Mouse (Mus musculus): Measurements from ENCODE around the gene Slc37a2. TPM values are rescaled to one million over a fixed set of nuclear protein-coding genes. Genes with fewer than 3 reads are reported as not detected.
"Not testable (repeated sequence)": the region's sequence is repeated elsewhere in the genome, so short reads cannot be mapped to it uniquely, and the experiment has no call there.

The Slc37a2 gene
- 0.81 and 1.6 TPM in 2 replicates for polyA plus RNA-seq (2015; fragmentation: Nextera tagmentation; extraction: Ambion mirVana)

DNA sequence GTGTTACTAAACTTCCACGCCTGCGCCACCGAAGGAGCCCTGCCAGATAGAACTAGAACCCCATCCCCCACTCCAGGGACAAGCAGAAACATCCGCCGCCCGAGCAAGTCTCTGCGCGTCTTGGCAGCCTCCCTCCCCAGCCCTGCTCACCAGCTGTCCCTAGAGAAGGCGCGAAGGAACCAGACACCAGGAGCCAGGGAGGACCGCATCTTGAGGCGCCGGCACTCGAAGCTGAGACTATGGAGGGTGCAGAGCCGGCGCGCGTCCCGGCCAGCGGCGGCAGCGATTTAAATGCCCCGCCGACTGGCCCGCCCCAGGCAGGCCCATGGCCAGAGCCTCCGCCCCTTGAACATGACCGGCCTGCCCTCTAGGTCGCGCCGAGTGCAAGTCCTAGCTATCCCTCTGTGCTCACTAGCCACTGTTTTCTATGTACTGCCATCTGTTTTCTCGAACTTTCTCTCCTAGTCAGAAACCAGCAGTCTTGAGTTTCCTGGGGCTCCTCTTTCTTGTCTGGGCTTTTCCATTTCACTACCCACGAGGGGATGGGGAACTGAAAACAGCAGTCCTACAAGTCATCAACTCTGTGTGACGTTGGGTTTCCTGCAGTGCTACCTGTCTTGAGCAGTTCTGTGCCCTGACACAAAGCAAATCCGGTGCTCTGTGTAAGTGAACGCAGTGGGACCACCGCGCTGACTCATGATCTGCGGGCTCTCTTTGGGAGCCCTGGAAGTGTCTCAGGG is at the start of gene Slc37a2:
Gene Slc37a2 (minus strand): TSS at position 590 of the 740 bp plus-strand sequence.
- H3K9ac ChIP-seq = peak within 1 kb of the TSS; percentile 41
- H3K36me3 ChIP-seq (replicated peaks) = no peaks in the 10 kb centered on the region
- H3K4me3 ChIP-seq = peak within 1 kb of the TSS; percentile 41
- H3K27ac ChIP-seq = no peak within 1 kb of the TSS
- H3K9me3 ChIP-seq = no peaks in the 10 kb centered on the region
- H3K4me2 ChIP-seq = peak within 1 kb of the TSS; percentile 90
- 3% methylated on average over 38 of the region's 38 CpGs for WGBS
- peaks cover 13% of the 10 kb centered on the region; the same call in 1 of the 2 replicates for H3K27me3 ChIP-seq (replicated peaks)
- ATAC-seq (replicated peaks) = peak; percentile 78
- H3K4me1 ChIP-seq = peaks cover 14% of the 10 kb centered on the region

DNA sequence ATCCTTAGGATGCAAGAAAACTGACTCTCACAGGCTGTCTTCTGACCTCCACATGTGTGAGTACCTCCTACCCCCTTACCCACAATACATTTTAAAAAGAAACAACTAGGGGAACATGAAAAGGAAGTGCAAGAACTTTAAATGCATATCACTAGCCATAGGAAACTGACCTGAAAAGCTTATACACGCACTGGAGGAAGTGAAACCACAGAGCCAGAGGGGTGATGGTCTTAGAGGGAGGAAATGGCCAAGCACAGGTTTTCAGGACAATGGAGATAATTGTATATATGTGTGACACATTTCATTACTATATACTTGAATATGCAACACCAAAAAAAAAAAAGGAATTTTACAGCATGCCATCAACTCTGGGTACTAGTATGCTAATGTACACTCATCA is 46.2 kb upstream of the Slc37a2 start:
- H3K36me3 ChIP-seq (replicated peaks) = no peaks in the 10 kb centered on the region
- H3K27ac ChIP-seq = no peak overlapping the region
- H3K9ac ChIP-seq = no peak overlapping the region
- H3K4me2 ChIP-seq = no peak overlapping the region
- no peak for ATAC-seq (replicated peaks)
- no peak overlapping the region for H3K4me3 ChIP-seq
- no peaks in the 10 kb centered on the region for H3K9me3 ChIP-seq
- H3K27me3 ChIP-seq (replicated peaks) = no peaks in the 10 kb centered on the region
- WGBS = 88% methylated on average over 1 of the region's 1 CpGs
- H3K4me1 ChIP-seq = no peaks in the 10 kb centered on the region

DNA sequence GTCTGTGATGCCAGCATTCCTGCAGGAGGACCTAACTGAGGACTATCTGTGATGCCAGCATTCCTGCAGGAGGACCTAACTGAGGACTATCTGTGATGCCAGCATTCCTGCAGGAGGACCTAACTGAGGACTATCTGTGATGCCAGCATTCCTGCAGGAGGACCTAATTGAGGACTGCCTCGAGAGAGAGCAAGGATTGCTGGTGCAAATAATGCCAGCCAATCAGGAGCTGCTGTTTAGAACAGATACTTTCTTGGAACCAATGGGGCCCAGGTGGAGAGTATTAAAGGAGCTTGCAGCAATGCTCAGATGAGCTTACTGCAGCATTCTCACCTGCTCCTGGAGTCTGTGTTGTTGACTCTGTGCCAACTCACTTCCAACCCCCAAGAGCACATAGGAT is 45.0 kb upstream of the Slc37a2 start:
- not testable (repeated sequence) for H3K9me3 ChIP-seq; H3K9ac ChIP-seq; H3K36me3 ChIP-seq (replicated peaks); H3K27me3 ChIP-seq (replicated peaks); H3K27ac ChIP-seq; H3K4me2 ChIP-seq; H3K4me3 ChIP-seq; ATAC-seq (replicated peaks); H3K4me1 ChIP-seq
- WGBS = 67% methylated on average over 1 of the region's 1 CpGs

DNA sequence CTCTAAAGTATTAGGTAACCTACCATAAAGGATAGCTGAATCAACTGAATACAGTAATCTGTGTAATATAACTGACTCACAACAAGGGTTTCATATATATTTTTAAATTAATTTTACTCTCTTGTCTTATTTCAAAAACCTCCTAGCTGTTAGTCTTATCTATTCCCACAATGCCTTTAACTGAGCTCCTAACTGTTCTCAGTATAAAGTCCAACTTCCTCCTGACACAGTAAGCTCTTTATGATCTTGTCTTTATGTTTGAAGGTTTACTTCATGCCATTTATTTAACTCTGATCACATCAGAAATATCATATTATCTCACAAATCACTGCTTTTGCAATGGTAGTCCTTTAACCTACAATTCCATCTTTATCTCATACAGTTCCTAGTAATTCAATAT is 40.0 kb upstream of the Slc37a2 start:
- no peaks in the 10 kb centered on the region for H3K36me3 ChIP-seq (replicated peaks)
- H3K27ac ChIP-seq = no peak overlapping the region
- H3K4me1 ChIP-seq = no peaks in the 10 kb centered on the region
- no peak overlapping the region for H3K9ac ChIP-seq
- no peak overlapping the region for H3K4me3 ChIP-seq
- H3K27me3 ChIP-seq (replicated peaks) = no peaks in the 10 kb centered on the region
- no peak for ATAC-seq (replicated peaks)
- no peaks in the 10 kb centered on the region for H3K9me3 ChIP-seq
- no peak overlapping the region for H3K4me2 ChIP-seq

DNA sequence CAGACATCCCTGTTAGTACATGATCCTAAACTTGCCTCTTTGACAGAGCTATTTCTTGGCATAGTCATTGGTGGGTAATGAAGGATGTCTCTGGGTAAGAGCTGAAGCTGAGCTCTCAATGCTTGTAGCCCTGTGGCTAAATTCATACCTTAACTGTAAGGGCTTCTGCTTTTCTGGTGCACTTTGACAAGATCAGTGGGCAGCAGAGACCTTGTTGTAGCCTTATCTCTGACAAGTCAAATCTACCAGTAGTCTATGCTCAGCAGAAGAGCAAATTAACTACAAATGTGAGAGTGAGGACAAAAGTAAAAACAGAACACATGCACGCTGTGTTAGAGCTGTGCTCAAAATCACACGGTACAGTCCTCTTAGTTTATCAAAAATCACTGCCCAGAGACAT is 11.1 kb upstream of the Slc37a2 start:
- Histone ChIP-seq H3K9ac (no peak overlapping the region), H3K4me2 (no peak overlapping the region), H3K4me1 (no peaks in the 10 kb centered on the region), H3K36me3 (replicated peaks) (no peaks in the 10 kb centered on the region), H3K27ac (no peak overlapping the region), H3K27me3 (replicated peaks) (no peaks in the 10 kb centered on the region), H3K9me3 (no peaks in the 10 kb centered on the region), H3K4me3 (no peak overlapping the region)
- no peak for ATAC-seq (replicated peaks)
- 88% methylated on average over 2 of the region's 2 CpGs for WGBS

DNA sequence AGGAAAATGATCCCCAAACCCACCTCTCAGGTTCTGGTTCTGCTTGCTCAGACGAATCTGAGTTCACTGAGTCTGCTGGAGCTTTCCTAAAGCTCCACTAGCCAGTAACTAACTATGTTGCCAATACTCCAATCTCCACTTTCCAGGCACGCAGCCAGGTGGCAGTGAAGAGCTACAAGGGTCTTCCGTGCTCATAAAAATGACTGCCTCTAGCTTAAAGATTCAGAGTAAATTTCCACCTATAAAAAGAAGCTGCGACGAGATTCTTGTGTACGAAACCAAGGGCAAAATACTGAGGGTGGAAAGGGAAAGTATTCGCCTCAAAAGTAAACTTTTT is 319 bp upstream of the Slc37a2 start:
- H3K9ac ChIP-seq = no peak overlapping the region
- 35% methylated on average over 7 of the region's 7 CpGs for WGBS
- H3K4me3 ChIP-seq = peak overlapping the region; percentile 41
- ATAC-seq (replicated peaks) = peak; percentile 83
- H3K27me3 ChIP-seq (replicated peaks) = peaks cover 13% of the 10 kb centered on the region; the same call in 1 of the 2 replicates
- no peak overlapping the region for H3K27ac ChIP-seq
- H3K4me1 ChIP-seq = peaks cover 14% of the 10 kb centered on the region
- H3K9me3 ChIP-seq = no peaks in the 10 kb centered on the region
- peak overlapping the region; percentile 90 for H3K4me2 ChIP-seq
- H3K36me3 ChIP-seq (replicated peaks) = no peaks in the 10 kb centered on the region

DNA sequence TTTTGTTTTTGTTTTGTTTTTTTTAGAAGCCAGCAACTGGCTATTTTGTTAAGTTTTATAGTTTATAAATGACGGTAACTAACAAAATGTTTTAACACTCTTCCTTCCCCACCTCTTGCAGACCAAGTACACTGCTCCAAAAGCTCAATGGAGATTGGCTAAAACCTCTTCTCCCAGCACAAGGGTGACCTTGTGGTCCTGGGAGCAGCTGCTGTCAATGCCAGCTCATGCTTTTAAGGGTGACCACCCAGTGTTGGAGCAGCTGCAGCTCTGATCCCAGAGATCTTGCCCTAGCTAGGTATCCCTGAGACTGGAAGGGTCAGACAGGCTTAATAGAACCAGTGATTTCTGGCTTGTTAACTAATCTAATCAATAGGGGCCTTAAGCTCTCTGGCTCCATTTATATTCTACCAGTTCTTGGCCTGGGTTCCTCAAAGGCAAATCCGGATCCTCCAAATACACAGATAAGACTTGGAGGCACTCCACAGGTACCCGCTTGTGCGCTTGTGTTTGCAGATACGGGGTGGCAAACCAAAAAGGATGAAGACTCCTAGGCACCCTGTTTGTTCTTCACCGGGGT is 917 bp downstream of the Slc37a2 start:
- Histone ChIP-seq H3K27me3 (replicated peaks) (peaks cover 13% of the 10 kb centered on the region; the same call in 1 of the 2 replicates), H3K36me3 (replicated peaks) (no peaks in the 10 kb centered on the region), H3K9ac (peak overlapping the region; percentile 41), H3K4me3 (peak overlapping the region; percentile 41), H3K27ac (no peak overlapping the region), H3K4me2 (peak overlapping the region; percentile 90), H3K9me3 (no peaks in the 10 kb centered on the region), H3K4me1 (peaks cover 14% of the 10 kb centered on the region)
- WGBS = 28% methylated on average over 6 of the region's 6 CpGs
- peak; percentile 17; the same call in 1 of the 2 replicates for ATAC-seq (replicated peaks)

DNA sequence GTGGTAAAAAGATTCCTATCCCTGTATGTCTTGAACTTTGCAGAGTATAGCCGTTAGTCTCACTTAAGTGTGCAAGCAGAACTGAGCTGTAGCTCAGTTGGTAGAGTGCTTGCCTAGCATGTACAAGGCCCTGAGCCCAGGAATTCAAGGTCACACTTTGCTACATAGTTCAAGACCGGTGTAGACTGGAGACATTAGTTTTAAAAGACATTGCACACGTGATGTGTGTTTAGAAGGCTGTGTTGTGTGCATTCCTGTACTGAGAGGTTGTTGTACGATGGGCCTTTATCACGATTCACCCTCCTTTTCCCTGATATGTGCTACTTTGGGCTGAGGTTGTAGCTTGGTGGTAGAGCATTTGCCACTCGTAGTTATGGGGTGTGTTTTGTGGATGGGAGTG is 4.9 kb downstream of the Slc37a2 start:
- Histone ChIP-seq H3K27ac (no peak overlapping the region), H3K9me3 (no peaks in the 10 kb centered on the region), H3K27me3 (replicated peaks) (peaks cover 9% of the 10 kb centered on the region; the same call in 1 of the 2 replicates), H3K36me3 (replicated peaks) (no peaks in the 10 kb centered on the region), H3K4me2 (no peak overlapping the region), H3K4me3 (no peak overlapping the region), H3K4me1 (peaks cover 12% of the 10 kb centered on the region), H3K9ac (no peak overlapping the region)
- no peak for ATAC-seq (replicated peaks)
- 94% methylated on average over 6 of the region's 6 CpGs for WGBS

DNA sequence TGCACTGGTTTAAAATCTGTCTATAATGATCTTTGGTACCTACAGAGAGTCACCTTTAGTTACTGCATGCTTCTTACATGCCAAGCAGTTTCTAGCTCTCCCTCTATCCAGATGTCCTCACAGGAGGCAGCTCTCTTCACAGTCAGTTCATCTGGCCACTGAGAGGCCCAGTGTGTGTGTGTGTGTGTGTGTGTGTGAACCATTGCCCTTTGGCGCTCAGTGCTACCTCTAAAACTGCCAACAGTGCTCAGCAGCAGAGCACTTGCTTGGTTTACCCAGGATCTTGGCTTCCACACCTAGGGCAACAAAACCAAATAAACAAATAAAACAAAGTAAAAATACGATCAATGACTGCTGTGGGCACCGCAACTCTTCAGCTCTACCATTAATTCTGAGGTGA is 5.6 kb downstream of the Slc37a2 start:
- H3K27ac ChIP-seq = no peak overlapping the region
- peaks cover 6% of the 10 kb centered on the region for H3K4me1 ChIP-seq
- no peak overlapping the region for H3K4me2 ChIP-seq
- no peak overlapping the region for H3K4me3 ChIP-seq
- peaks cover 5% of the 10 kb centered on the region; the same call in 1 of the 2 replicates for H3K27me3 ChIP-seq (replicated peaks)
- H3K9me3 ChIP-seq = no peaks in the 10 kb centered on the region
- WGBS = 90% methylated on average over 3 of the region's 3 CpGs
- no peaks in the 10 kb centered on the region for H3K36me3 ChIP-seq (replicated peaks)
- no peak overlapping the region for H3K9ac ChIP-seq
- no peak for ATAC-seq (replicated peaks)

DNA sequence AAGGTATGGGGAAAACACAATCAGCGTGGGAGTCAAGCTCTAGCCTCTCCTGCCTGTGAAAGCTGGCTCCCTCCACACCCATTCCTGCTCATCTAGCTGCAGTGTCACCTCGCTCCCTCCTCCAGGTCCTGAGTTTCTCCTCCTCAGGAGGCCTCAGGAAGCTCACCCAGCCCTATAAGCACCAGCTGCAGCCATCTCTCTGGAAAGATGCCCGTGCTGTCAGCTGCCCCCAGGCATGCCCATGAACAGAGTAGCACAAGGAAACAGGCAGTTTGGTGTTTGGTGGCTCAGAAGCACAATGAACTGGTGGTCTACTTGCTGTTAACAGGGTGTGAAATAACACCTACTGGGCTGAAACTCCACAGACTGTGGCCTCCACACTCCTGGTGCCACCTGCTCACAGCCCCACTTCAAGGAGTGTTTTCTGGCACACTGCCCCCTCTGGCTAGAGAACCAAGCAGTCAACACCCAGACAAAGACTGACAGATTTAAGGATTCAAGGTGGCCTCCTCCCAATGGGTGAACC is 7.1 kb downstream of the Slc37a2 start:
- Histone ChIP-seq H3K9me3 (no peaks in the 10 kb centered on the region), H3K27ac (no peak overlapping the region), H3K4me3 (no peak overlapping the region), H3K36me3 (replicated peaks) (no peaks in the 10 kb centered on the region), H3K27me3 (replicated peaks) (no peaks in the 10 kb centered on the region), H3K4me1 (no peaks in the 10 kb centered on the region), H3K9ac (no peak overlapping the region), H3K4me2 (no peak overlapping the region)
- 0 out of 2 replicates have a peak, but pooled peaks have one; percentile 34 for ATAC-seq (replicated peaks)
- 62% methylated on average over 3 of the region's 3 CpGs for WGBS

DNA sequence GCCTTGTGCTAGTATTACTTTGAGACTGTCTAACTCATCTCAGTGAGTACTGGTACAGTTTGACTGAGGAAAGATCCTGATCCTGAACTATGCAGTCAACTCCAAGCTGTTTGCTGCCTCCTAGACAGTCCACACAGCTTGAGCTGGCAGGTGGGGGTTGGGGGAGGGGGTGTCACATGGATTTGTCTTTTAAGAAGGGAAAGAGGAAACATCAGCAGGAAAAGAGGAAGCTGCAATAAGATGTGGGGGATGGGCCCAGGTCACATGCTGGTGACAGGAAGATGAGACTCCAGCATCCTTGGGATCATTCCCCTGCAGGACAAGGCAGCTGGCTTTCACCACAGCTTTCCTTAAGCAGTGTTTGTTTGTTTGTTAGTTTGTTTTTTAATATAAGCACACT is 8.1 kb downstream of the Slc37a2 start:
- H3K4me2 ChIP-seq = no peak overlapping the region
- H3K4me1 ChIP-seq = no peaks in the 10 kb centered on the region
- H3K4me3 ChIP-seq = no peak overlapping the region
- no peaks in the 10 kb centered on the region for H3K9me3 ChIP-seq
- H3K36me3 ChIP-seq (replicated peaks) = no peaks in the 10 kb centered on the region
- no peaks in the 10 kb centered on the region for H3K27me3 ChIP-seq (replicated peaks)
- ATAC-seq (replicated peaks) = no peak
- no peak overlapping the region for H3K27ac ChIP-seq
- H3K9ac ChIP-seq = no peak overlapping the region

DNA sequence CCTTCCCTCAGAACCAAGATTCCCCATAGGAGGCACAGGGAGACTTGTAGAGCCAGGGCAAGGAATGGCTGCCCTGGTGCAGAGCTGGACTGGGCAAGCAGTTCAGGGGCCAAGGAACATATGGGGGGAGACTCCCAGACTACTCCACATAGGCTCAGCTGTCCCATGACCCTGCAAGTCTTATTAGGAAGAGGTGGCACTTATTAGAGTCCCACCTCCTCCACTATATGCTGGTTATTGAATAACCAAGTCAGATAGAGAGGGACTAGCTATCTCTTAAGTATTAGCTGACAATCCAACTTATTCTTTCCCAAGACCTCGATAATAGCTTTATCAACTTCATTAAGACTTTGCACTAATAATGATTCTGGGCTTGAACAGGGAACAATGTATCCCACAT is 9.7 kb downstream of the Slc37a2 start:
- 98% methylated on average over 1 of the region's 1 CpGs for WGBS
- Histone ChIP-seq H3K27me3 (replicated peaks) (no peaks in the 10 kb centered on the region), H3K36me3 (replicated peaks) (no peaks in the 10 kb centered on the region), H3K27ac (no peak overlapping the region), H3K9ac (no peak overlapping the region), H3K4me3 (no peak overlapping the region), H3K9me3 (no peaks in the 10 kb centered on the region), H3K4me1 (no peaks in the 10 kb centered on the region), H3K4me2 (no peak overlapping the region)
- no peak for ATAC-seq (replicated peaks)

DNA sequence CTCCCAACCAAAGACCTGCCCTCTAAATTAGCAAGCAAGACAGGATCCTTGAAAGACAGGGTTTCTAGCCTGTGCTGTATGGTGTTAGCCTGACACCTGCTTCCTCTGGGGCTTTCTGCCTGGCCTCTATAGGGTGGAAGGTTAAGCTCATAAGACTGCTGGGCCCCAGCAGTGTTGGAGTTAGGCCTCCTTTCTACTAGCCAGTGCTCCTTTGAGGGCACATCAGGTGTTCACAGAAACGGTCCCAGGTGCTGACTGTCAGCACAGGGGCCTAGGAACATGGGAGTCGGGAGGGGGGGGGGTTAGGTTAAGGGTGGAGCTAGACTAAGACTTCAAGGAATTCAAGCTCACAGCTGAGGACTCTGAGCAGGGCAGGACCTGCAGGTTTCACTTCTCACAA is 10.1 kb downstream of the Slc37a2 start:
- Histone ChIP-seq H3K36me3 (replicated peaks) (no peaks in the 10 kb centered on the region), H3K4me3 (no peak overlapping the region), H3K4me1 (no peaks in the 10 kb centered on the region), H3K9ac (no peak overlapping the region), H3K4me2 (no peak overlapping the region), H3K27ac (no peak overlapping the region), H3K9me3 (no peaks in the 10 kb centered on the region), H3K27me3 (replicated peaks) (no peaks in the 10 kb centered on the region)
- ATAC-seq (replicated peaks) = no peak
- 71% methylated on average over 2 of the region's 2 CpGs for WGBS

All from midbrain, embryonic 15.5 days (tissue).